Comparison of ENCODE assay signal across 21 mouse cellular contexts in the genomic region with DNA sequence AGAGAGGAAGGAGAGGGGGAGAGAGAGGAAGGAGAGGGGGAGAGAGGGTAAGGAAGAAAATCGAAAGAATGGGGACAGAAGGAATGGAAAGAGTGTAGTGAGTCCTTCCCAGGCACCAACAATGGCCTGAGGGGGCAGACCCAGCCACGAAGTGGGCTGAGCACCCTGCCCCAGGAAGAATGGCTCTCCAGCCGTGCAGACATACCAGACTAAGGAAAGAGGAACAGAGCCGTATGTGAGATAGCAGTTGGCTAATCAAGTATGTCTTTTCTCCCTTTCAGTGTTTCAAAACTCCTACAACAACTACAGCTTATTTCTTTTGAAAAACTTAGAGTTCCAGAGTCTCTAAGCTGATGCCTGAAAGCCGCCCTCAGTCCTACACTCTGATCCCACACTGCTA. TPM values are rescaled to one million over a fixed set of nuclear protein-coding genes. Genes with fewer than 3 reads are reported as not detected.
DNase-seq lines count a peak whose midpoint lies in the region; ATAC-seq lines count a peak whose summit lies in the region.
"Had no signal": no experiment of that assay in that cellular context is flagged by ENCODE, and none has a peak within 500 bp of the region (broad histone marks: within the 10 kb centered on the region; RNA-seq: fewer than 3 reads in every experiment).

No protein-coding gene starts in this region.

- 52% methylated on average over 5 of the region's 5 CpGs for WGBS in heart, embryonic 12.5 days

- peaks cover 15% of the 10 kb centered on the region for H3K4me1 ChIP-seq in heart, embryonic 12.5 days (replicated peaks)
- H3K4me1 ChIP-seq: embryonic facial prominence, embryonic 12.5 days; hindbrain, embryonic 15.5 days; liver, embryonic 13.5 days had no signal

- ATAC-seq in heart, embryonic 12.5 days (ENCODE audit: insufficient number of reproducible peaks, low FRiP score), result no peak
- peak; percentile 44 to 57; a peak in 2 of 4 replicates for ATAC-seq in hematopoietic stem cell, adult 5-6 weeks (replicated peaks in 1 of 2; ENCODE audit: insufficient read depth in 1 of 2, low FRiP score in 2 of 2, low TSS enrichment in 1 of 2, low read depth in 1 of 2, poor library complexity in 2 of 2, severe bottlenecking in 2 of 2)
- peak; percentile 71 for ATAC-seq in megakaryocyte, adult 5-6 weeks (ENCODE audit: poor library complexity, severe bottlenecking)

- peak overlapping the region; percentile 44 for H3K27ac ChIP-seq in heart, embryonic 12.5 days (ENCODE audit: poor library complexity, severe bottlenecking)
- H3K27ac ChIP-seq: embryonic facial prominence, embryonic 12.5 days; gastrocnemius, adult 2 months; hindbrain, embryonic 15.5 days; left cerebral cortex, adult 2 months; liver, embryonic 13.5 days; macrophage; midbrain, embryonic 12.5 days had no signal

- H3K9ac ChIP-seq in heart, embryonic 12.5 days, result no peak overlapping the region
- H3K9ac ChIP-seq: embryonic facial prominence, embryonic 12.5 days; hindbrain, embryonic 15.5 days; liver, embryonic 13.5 days; midbrain, embryonic 12.5 days had no signal

- no peak for DNase-seq in heart, postnatal 4 days
- peak; percentile 29 for DNase-seq in A20 (ENCODE audit: low read depth, low spot score)
- DNase-seq in thymus, postnatal 25 days, result no peak
- no peak for DNase-seq in urinary bladder, postnatal 4 days (ENCODE audit: low spot score in 2 of 2)
- DNase-seq: adrenal gland, postnatal 36 days; cerebellum, adult 9-11 months; gastrocnemius, adult 2 months; kidney, adult 2 months; kidney, postnatal 10 days; left cerebral cortex, postnatal 4 days; liver, embryonic 13.5 days had no signal

- H3K36me3 ChIP-seq in heart, embryonic 12.5 days, result no peaks in the 10 kb centered on the region
- H3K36me3 ChIP-seq: embryonic facial prominence, embryonic 12.5 days; heart, embryonic 10.5 days; hindbrain, embryonic 15.5 days; liver, embryonic 13.5 days; midbrain, embryonic 12.5 days had no signal

- H3K4me3 ChIP-seq in heart, embryonic 12.5 days, result no peak overlapping the region
- H3K4me3 ChIP-seq: embryonic facial prominence, embryonic 12.5 days; gastrocnemius, adult 2 months; heart, embryonic 10.5 days; hindbrain, embryonic 15.5 days; left cerebral cortex, adult 2 months; liver, embryonic 13.5 days; midbrain, embryonic 12.5 days had no signal

- no peaks in the 10 kb centered on the region for H3K9me3 ChIP-seq in heart, embryonic 12.5 days (replicated peaks)
- H3K9me3 ChIP-seq: embryonic facial prominence, embryonic 12.5 days; heart, embryonic 10.5 days; hindbrain, embryonic 15.5 days; liver, embryonic 13.5 days; midbrain, embryonic 12.5 days had no signal

- no peak overlapping the region for H3K4me2 ChIP-seq in heart, embryonic 12.5 days
- H3K4me2 ChIP-seq: embryonic facial prominence, embryonic 12.5 days; hindbrain, embryonic 15.5 days; liver, embryonic 13.5 days; midbrain, embryonic 12.5 days had no signal

- H3K27me3 ChIP-seq in heart, embryonic 12.5 days (replicated peaks), result no peaks in the 10 kb centered on the region
- H3K27me3 ChIP-seq: embryonic facial prominence, embryonic 12.5 days; hindbrain, embryonic 15.5 days; liver, embryonic 13.5 days; midbrain, embryonic 12.5 days had no signal

RNA-seq across cellular contexts. Expression of gene Nfib, which starts 28.8 kb away (rescaled TPM):
- polyA plus RNA-seq in heart, embryonic 12.5 days (2016; fragmentation: Nextera tagmentation; extraction: Ambion mirVana), result 57.5 and 69.2 TPM in 2 replicates
- 100 to 1,000 TPM; 208 to 209 TPM for total RNA-seq in heart, postnatal 4 days (2021)
- 0.10 and 0.13 TPM in 2 replicates for total RNA-seq in hematopoietic stem cell, adult 5-6 weeks (2017)
- total RNA-seq in megakaryocyte, adult 5-6 weeks (2015), result not detected in 2 replicates
- total RNA-seq in megakaryocyte, adult 5-6 weeks (2017), result 0.04 TPM in 1 of 2 replicates, not detected in the other
- total RNA-seq: neutrophil, adult 5-6 weeks had no signal
- polyA plus RNA-seq: macrophage had no signal

Comparison
In these comparisons a context has a peak if more than half of its experiments do, and no peak if none do; other contexts are left out.
1. RNA of gene Nfib, which starts 28.8 kb away (total RNA-seq): 208 to 209 TPM in heart, postnatal 4 days; 0.10 to 0.13 TPM in hematopoietic stem cell, adult 5-6 weeks and 0.04 TPM in megakaryocyte, adult 5-6 weeks; every median in the first group is over 100 times any median in the second.